Mouse (Mus musculus) CH12.LX (cell line): ENCODE results near the gene Bysl.
A peak's percentile ranks its signal among the peaks of the same experiment; 100 is the strongest.

Experiments used
- CTCF ChIP-seq, 2 experiments: IDR thresholded peaks in 1 of 2; conservative IDR thresholded peaks in 1 of 2; 2 replicates each; pipeline ENCODE4 v1.5.1; 2011 to 2012; ENCODE audit warnings: low read depth in 2 of 2, low read length in 2 of 2, improper control_type of control experiment in 1 of 2, inconsistent platforms in 1 of 2, mild to moderate bottlenecking in 1 of 2, moderate library complexity in 1 of 2
- EP300 ChIP-seq: IDR thresholded peaks from 2 replicates; pipeline ENCODE4 v1.6.1; 2011; ENCODE audit warnings: low read length, improper control_type of control experiment
- KAT2A ChIP-seq: IDR thresholded peaks from 2 replicates; pipeline ENCODE4 v1.6.1; 2012; ENCODE audit warnings: low read length, improper control_type of control experiment, inconsistent platforms; ENCODE audit not compliant: insufficient replicate concordance
- MAFK ChIP-seq: IDR thresholded peaks from 2 replicates; pipeline ENCODE4 v1.6.1; 2011; ENCODE audit warnings: low read length, improper control_type of control experiment; ENCODE audit not compliant: insufficient replicate concordance
- NELFE ChIP-seq: IDR thresholded peaks from 2 replicates; pipeline ENCODE4 v1.6.1; 2011; ENCODE audit warnings: low read depth, low read length, improper control_type of control experiment
- POLR2A ChIP-seq: IDR thresholded peaks from 2 replicates; pipeline ENCODE4 v1.6.1; 2011; ENCODE audit warnings: low read depth, mild to moderate bottlenecking, improper control_type of control experiment, low read length
- SIN3A ChIP-seq: IDR thresholded peaks from 2 replicates; pipeline ENCODE4 v1.6.1; 2012; ENCODE audit warnings: low read length, improper control_type of control experiment, inconsistent platforms
- TCF12 ChIP-seq: IDR thresholded peaks from 2 replicates; pipeline ENCODE4 v1.6.1; 2014; ENCODE audit warnings: low read depth, mild to moderate bottlenecking, inconsistent platforms, low read length, improper control_type of control experiment
- ZC3H11A ChIP-seq: IDR thresholded peaks from 2 replicates; pipeline ENCODE4 v1.6.1; 2012; ENCODE audit warnings: low read depth, mild to moderate bottlenecking, inconsistent platforms, low read length, improper control_type of control experiment
- ZNF384 ChIP-seq: IDR thresholded peaks from 2 replicates; pipeline ENCODE4 v1.6.1; 2012; ENCODE audit warnings: low read depth, low read length, improper control_type of control experiment, inconsistent platforms

GRCm38 (mm10) chr17:47627791-47628190 lies 16.5 kb upstream of the Bysl start:
- TF ChIP-seq SIN3A (no peak), ZC3H11A (no peak), KAT2A (no peak), ZNF384 (no peak), POLR2A (no peak), MAFK (no peak), CTCF (conservative IDR thresholded peaks at IDR 0.05 in 1 of 2, IDR thresholded peaks at IDR 0.05 in 1 of 2; ENCODE audit: low read depth in 2 of 2, low read length in 2 of 2) (peak in 1 of 2 experiments; percentile 60; a peak in 2 of 4 replicates), EP300 (no peak), NELFE (no peak), TCF12 (no peak)
